Mouse (Mus musculus) heart, adult 9 months (tissue): Measurements from ENCODE around the gene Vsig2.

Experiments
- DNase-seq, 2 experiments: peaks; one replicate each; pipeline ENCODE4 v3.0.0; 2022; ENCODE audit warnings: low spot score in 2 of 2

The Vsig2 gene

GRCm38 (mm10) chr9:37530888-37531705 lies 8.0 kb upstream of the Vsig2 start:
- DNase-seq, result peak; percentile 49 to 52

DNA sequence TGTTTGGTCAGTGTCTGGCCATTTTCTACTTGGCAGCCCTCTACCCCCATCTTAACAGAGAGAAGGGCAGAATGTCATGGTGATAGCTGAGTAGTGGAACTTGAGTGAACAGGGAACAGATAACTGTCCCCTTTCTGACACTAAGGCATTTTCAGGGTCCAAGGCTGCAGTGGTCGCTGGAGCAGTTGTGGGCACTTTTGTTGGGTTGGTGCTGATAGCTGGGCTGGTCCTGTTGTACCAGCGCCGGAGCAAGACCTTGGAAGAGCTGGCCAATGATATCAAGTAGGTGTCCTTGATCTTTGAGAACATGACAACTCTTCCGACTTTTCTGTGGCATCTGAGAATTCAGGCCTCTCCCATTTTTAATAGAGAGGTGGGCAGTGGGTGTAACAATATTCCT lies 2.2 kb upstream of the Vsig2 start:
- DNase-seq, result no peak

GRCm38 (mm10) chr9:37537658-37538250 lies 1.3 kb upstream of the Vsig2 start:
- DNase-seq, result peak in 1 of 2 experiments; percentile 21

GRCm38 (mm10) chr9:37540226-37540625 lies 1.2 kb downstream of the Vsig2 start:
- no peak for DNase-seq

- no peak for DNase-seq
Observed at GRCm38 (mm10) chr9:37540701-37541575, 1.9 kb downstream of the Vsig2 start.

DNA sequence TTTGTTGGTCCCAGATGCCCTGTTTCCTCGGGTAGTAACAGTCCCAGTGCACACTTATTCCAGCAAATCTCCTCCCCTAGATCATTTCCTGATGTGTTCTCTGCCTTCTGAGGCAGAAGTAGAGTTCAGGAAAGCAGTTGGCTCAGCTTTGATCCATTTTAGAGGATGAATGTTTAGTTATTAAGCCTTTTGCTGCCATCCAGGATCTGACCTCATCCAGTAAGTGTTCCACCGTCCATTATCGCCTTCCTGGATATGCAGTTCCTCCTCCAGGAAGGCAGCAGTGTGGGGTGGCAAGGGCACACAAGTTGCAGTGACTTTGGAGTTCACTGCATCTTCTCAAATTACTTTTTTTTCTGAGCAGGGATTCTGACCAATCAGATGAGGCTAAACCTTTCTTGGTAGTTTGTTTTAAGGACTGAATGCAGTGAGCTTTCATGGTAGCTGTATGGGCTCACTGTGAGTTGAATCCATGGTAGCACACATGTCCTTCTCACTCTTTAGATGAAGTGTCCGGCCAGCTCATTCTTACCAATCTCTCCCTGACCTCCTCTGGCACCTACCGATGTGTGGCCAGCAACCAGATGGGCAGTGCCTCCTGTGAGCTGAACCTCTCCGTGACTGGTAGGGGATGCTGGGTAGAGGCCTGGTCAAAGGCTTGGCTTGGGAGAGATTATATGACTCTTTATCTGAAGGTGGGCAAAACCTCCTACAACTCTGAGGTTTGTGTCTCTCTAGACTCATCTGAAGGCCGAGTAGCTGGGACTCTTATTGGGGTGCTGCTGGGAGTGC lies 3.0 kb downstream of the Vsig2 start:
- no peak for DNase-seq

DNA sequence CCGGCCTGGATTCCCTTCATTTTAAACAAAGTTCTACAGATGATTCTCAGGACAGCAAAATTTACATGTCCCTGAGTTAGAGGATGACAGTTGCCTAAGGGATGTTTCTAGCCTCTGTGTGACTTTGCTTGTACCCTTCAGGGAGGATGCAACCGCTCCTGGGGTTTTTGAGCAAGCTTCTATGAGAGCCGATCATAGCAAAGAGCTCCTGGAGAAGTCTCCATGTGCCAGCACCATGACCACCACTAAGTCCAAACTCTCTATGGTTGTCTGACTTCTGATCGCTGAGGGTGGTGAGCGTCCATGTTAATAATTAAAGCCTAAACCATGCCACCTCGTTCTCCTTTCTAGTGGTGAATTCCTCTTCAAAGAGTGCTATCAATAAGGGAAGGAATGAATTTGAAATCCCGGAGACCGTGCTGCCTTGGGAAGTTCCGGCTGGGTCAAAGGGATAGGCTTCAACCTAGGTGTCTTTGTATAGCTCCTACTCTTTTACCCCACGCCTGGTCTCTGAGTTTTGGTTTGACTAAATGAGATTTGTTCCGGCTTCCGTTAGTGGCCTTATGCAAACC lies 4.9 kb downstream of the Vsig2 start:
- no peak for DNase-seq

DNA sequence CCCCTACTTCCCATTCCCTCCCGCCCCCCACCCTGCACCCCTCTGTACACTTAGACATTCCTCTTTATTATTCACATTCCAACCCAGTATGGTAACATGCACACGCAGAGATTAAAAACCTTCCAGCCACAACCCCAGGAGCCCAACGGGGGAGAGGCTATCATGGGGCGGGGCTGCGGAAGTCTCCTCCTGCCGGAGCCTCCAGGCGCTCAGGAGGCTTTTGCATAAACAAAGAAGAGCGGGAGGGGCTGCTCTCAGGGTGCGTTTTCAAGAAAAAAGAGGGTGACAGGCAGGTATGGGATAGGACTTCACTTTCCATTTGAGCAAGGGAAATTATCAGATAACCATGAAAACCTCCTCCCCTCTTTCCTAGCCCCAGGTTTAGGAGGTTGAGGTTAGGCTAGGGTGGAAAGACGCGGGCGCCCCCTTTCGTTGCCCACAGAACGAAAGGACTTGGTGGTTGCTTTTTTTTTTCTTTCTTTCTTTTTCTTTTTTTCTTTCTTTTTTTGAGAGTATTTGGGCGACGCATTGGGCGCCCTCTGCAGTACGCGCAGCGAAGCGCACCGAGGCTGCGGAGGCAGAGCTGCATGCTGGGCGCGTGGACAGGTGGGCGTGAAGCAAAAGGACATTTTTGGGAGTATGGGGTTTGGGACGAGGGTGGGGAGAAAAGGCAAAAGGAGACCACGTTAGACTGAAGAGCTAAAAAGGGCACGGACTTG lies 5.6 kb downstream of the Vsig2 start:
- peak; percentile 67 to 70 for DNase-seq

DNA sequence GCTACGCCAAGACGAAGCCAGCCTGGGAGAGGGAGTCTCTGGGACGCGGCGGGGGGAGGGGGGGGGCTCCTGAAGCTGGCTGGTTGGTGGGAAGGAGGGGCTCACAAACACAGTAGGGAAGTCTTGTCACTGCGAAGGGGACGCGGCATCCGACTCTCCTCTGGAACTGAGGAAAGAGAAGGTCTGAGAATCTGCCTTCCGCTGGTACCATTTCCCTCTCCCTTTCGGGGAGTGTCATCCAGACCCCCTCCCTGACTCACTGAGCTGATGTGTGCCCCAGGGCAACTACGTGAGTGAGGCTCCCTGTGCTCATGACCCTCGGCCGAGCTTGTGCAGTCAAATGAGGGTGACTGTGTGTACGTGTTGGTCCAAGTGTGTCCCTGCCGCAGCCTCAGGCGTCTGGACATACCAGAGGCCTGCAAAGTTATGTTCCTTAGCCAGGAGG lies 6.1 kb downstream of the Vsig2 start:
- no peak for DNase-seq

DNA sequence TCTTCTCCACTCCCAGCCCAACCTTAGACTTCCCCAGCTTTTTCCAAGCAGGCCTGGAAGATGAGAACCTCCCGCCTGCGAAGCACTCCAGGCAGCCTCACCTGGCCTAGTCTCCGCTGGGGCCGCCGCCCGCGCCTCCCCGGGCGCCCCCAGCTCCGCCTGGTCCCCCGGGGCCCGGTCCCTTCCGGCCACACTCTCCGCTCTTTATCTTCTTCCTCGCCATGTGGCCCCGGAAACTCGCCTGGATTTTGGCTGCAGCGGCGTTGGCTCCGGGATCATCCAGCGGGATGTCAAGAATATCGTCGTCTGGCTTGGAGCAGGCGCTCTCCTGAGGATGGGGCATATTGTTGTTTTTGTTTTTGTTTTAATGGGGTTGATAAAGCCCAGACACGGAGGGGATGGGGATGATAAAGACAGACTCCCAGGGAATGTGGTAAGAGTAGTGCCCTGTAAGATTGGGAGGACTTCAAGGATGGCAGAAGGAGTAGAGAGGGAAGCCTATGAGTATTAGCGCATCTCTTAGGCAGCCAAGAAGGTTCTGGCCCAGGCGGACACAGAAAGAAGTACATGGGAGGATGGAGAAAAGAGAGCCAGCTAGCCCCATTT lies 6.9 kb downstream of the Vsig2 start:
- DNase-seq, result peak; percentile 35 to 41

GRCm38 (mm10) chr9:37546889-37547288 lies 7.8 kb downstream of the Vsig2 start:
- DNase-seq, result no peak

DNA sequence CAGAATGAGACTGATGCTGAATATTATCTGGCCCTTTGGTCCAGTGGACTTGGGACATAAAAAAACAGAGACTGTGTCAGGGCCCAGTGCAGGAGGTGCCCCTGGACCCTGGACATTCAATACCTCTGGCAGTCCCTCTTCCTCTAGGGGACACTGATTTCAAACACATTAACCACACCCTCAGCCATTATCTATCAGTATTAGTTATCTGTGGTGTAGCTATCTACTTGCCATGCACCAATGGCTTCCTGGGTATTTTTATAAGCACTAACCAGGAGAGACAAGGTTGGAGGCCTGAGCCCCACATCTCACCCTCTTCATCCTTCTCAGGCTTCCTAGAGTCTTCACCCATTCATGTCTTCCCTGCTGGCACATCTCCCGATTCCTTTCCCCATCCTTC lies 11.4 kb downstream of the Vsig2 start:
- no peak for DNase-seq

DNA sequence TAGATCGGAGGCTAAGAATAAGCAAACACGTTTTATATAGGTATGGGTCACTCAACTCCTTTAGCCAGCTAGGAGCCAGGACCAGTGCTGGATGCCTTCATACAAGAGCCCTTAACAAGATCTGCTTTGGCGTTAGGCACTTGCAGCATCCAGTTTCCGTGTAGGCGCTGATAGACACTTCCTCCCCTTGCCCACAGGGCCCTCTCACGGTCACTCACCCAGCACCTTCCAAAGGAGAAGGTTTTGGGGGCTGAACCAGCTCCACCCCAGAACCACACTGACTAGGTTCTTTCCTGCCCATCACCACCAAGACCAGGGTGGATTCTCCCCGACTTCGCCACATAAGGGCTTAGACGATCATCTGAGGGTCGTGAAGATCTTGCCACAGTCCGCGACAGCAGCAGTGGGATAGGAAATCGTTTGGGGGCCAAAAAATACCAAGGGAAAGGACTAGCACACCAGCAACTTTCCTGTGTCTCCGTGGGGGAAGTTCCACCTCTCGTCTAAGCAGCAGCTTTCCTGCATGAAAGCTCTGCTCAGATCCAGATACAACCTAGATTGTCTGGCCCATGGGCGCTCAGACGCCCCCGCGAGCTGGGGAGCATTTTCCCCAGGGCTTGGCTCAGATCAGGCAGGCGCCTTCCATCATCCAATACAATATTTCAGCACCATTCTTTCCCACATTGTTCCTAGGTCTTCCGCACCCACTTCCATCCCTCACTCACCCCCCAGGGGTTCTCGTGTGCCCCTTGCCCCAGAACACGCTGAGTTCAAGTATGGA lies 12.9 kb downstream of the Vsig2 start:
- no peak for DNase-seq

GRCm38 (mm10) chr9:37552536-37553293 lies 13.7 kb downstream of the Vsig2 start, which contains the start of gene Nrgn:
Nrgn (minus strand) TSS chr9:37552904.
- DNase-seq, result peak; percentile 74 to 76

DNA sequence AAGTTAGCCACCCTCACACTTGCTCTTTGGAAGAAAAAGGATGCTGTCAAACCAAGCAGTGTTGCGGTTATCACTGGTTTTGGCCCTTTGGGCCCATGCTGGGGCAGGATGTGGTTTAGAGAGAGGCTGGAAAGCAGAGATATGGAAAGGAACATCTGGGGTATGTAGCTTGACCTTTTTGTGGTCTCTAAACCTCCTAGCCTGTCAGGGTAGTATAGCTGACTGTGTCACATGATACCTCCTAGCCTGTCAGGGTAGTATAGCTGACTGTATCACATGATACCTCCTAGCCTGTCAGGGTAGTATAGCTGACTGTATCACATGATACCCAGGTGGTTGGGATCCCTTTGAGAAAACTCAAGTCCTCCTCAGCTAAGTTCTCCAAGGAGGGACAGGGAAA lies 15.2 kb downstream of the Vsig2 start:
- no peak for DNase-seq

GRCm38 (mm10) chr9:37554838-37555748 lies 16.0 kb downstream of the Vsig2 start, which contains the start of gene Siae:
Siae (plus strand) TSS chr9:37555698.
- DNase-seq, result no peak

GRCm38 (mm10) chr9:37556366-37556765 lies 17.3 kb downstream of the Vsig2 start:
- DNase-seq, result no peak
